Mouse (Mus musculus) cortical plate, adult 2 months (tissue): Measurements from ENCODE around the gene Prpsap1.

Experiments used
- CTCF ChIP-seq: fragments of 200-500 bp; IDR thresholded peaks from 2 replicates; pipeline ENCODE4 v1.5.1; 2011; ENCODE audit warnings: mild to moderate bottlenecking, control low read depth, low read length; ENCODE audit not compliant: insufficient read depth; ENCODE audit errors: extremely low read depth
- POLR2A ChIP-seq: fragments of 200-500 bp; IDR thresholded peaks from 2 replicates; pipeline ENCODE4 v1.6.1; 2011; ENCODE audit warnings: mild to moderate bottlenecking, low read length, control low read depth; ENCODE audit not compliant: insufficient read depth; ENCODE audit errors: extremely low read depth

- TF ChIP-seq POLR2A = no peak
- no peak for TF ChIP-seq CTCF
These were observed 46.2 kb downstream of the Prpsap1 start for GRCm38 (mm10) chr11:116447822-116448221.
